Mouse (Mus musculus): ENCODE measurements at regions not wholly inside any gene's neighbourhood (a gene's known extent, or its start where the extent isn't known, plus 50 kb on each side); places are given as distances from the start of the nearest gene placed in this dataset.
A peak's percentile ranks its signal among the peaks of the same experiment; 100 is the strongest.

- no peak for ATAC-seq (ENCODE audit: low FRiP score, low TSS enrichment)
- Histone ChIP-seq H3K9me3 (ENCODE audit: control insufficient read depth, low read length) (peaks cover 4% of the 10 kb centered on the region; the same call in 1 of the 2 replicates), H3K4me1 (ENCODE audit: control insufficient read depth, insufficient read depth, low read length) (0 out of 2 replicates have a peak, but pooled peaks cover 1% of the 10 kb centered on the region), H3K9ac (ENCODE audit: low read depth, low read length) (no peak overlapping the region), H3K27ac (ENCODE audit: low read depth, low read length) (no peak overlapping the region), H3K36me3 (ENCODE audit: control insufficient read depth, insufficient read depth, low read length) (no peaks in the 10 kb centered on the region), H3K27me3 (ENCODE audit: control insufficient read depth, insufficient read depth, low read length) (no peaks in the 10 kb centered on the region), H3K4me2 (replicated peaks; ENCODE audit: low read depth, low read length) (no peak overlapping the region), H3K4me3 (ENCODE audit: low read length) (no peak overlapping the region)
- WGBS, result 86% methylated on average over 22 of the region's 22 CpGs
Observed at GRCm38 (mm10) chr2:169094011-169094754, 138.8 kb upstream of the Zfp64 start.

- ATAC-seq (ENCODE audit: low FRiP score, low TSS enrichment), result no peak
- 85% methylated on average over 3 of the region's 3 CpGs for WGBS
- Histone ChIP-seq H3K27ac (ENCODE audit: low read depth, low read length) (no peak overlapping the region), H3K9ac (ENCODE audit: low read depth, low read length) (no peak overlapping the region), H3K4me1 (ENCODE audit: control insufficient read depth, insufficient read depth, low read length) (0 out of 2 replicates have a peak, but pooled peaks cover 5% of the 10 kb centered on the region), H3K4me3 (ENCODE audit: low read length) (no peak overlapping the region), H3K27me3 (ENCODE audit: control insufficient read depth, insufficient read depth, low read length) (no peaks in the 10 kb centered on the region), H3K36me3 (ENCODE audit: control insufficient read depth, insufficient read depth, low read length) (no peaks in the 10 kb centered on the region), H3K9me3 (ENCODE audit: control insufficient read depth, low read length) (peaks cover 4% of the 10 kb centered on the region; the same call in 1 of the 2 replicates), H3K4me2 (replicated peaks; ENCODE audit: low read depth, low read length) (no peak overlapping the region)
Observed at GRCm38 (mm10) chr2:169090256-169090655, 134.9 kb upstream of the Zfp64 start.

- no peak overlapping the region for H3K4me2 ChIP-seq (replicated peaks; ENCODE audit: low read depth, low read length)
- no peaks in the 10 kb centered on the region for H3K27me3 ChIP-seq (ENCODE audit: control insufficient read depth, insufficient read depth, low read length)
- no peaks in the 10 kb centered on the region for H3K36me3 ChIP-seq (ENCODE audit: control insufficient read depth, insufficient read depth, low read length)
- 0 out of 2 replicates have a peak, but pooled peaks cover 5% of the 10 kb centered on the region for H3K4me1 ChIP-seq (ENCODE audit: control insufficient read depth, insufficient read depth, low read length)
- no peak for ATAC-seq (ENCODE audit: low FRiP score, low TSS enrichment)
- WGBS, result 71% methylated on average over 16 of the region's 16 CpGs
- no peak overlapping the region for H3K9ac ChIP-seq (ENCODE audit: low read depth, low read length)
- H3K27ac ChIP-seq (ENCODE audit: low read depth, low read length), result no peak overlapping the region
- H3K9me3 ChIP-seq (ENCODE audit: control insufficient read depth, low read length), result peaks cover 7% of the 10 kb centered on the region; the same call in 1 of the 2 replicates
- no peak overlapping the region for H3K4me3 ChIP-seq (ENCODE audit: low read length)
Observed at GRCm38 (mm10) chr2:169088870-169089484, 133.6 kb upstream of the Zfp64 start.

DNA sequence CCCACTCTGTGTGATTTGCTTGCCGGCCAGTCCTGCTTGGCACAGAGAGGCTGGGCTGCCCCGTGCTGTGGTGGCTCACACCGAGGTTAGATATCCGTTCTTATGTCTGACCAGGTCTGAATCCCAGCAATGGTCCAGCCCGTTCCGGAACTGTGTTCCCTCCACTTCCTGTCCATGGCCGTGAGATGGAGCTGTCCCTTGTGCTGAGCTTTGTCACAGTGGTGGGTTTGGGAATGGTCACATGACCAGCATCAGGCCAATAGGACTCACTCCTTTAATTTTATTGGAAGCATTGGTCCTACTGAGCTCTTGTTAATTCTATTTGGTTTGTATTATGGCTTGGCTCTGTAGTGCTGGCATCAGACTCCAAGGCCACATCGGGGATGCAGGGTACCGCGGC lies 132.9 kb upstream of the Zfp64 start:
- no peak for ATAC-seq (ENCODE audit: low FRiP score, low TSS enrichment)
- whole genome bisulfite sequencing, result 82% methylated on average over 10 of the region's 10 CpGs
- Histone ChIP-seq H3K27ac (ENCODE audit: low read depth, low read length) (no peak overlapping the region), H3K36me3 (ENCODE audit: control insufficient read depth, insufficient read depth, low read length) (no peaks in the 10 kb centered on the region), H3K4me2 (replicated peaks; ENCODE audit: low read depth, low read length) (no peak overlapping the region), H3K27me3 (ENCODE audit: control insufficient read depth, insufficient read depth, low read length) (no peaks in the 10 kb centered on the region), H3K9ac (ENCODE audit: low read depth, low read length) (no peak overlapping the region), H3K4me1 (ENCODE audit: control insufficient read depth, insufficient read depth, low read length) (0 out of 2 replicates have a peak, but pooled peaks cover 5% of the 10 kb centered on the region), H3K4me3 (ENCODE audit: low read length) (no peak overlapping the region), H3K9me3 (ENCODE audit: control insufficient read depth, low read length) (peaks cover 7% of the 10 kb centered on the region; the same call in 1 of the 2 replicates)

DNA sequence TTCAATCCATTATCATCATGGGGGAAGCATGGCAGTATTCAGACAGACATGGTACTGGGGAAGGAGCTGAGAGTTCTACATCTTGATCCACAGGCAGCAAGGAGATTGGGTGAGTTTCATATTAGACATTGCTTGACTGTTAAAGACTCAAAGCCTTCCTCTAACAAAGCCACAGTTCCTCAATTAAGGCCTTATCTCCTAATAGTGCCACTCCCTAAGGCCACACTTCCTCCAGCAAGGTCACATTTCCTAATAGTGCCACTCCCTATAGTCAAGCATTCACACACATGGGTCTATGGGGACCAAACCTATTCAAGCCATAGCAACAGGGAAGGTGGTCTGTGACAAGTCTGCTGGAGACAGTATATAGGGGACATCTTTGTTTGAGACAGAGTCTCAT lies 115.9 kb upstream of the Zfp64 start:
- H3K27me3 ChIP-seq (ENCODE audit: control insufficient read depth, insufficient read depth, low read length), result no peaks in the 10 kb centered on the region
- no peak overlapping the region for H3K9ac ChIP-seq (ENCODE audit: low read depth, low read length)
- no peaks in the 10 kb centered on the region for H3K36me3 ChIP-seq (ENCODE audit: control insufficient read depth, insufficient read depth, low read length)
- H3K9me3 ChIP-seq (ENCODE audit: control insufficient read depth, low read length), result peaks cover 5% of the 10 kb centered on the region; the same call in 1 of the 2 replicates
- no peak overlapping the region for H3K4me3 ChIP-seq (ENCODE audit: low read length)
- no peak overlapping the region for H3K27ac ChIP-seq (ENCODE audit: low read depth, low read length)
- H3K4me2 ChIP-seq (replicated peaks; ENCODE audit: low read depth, low read length), result no peak overlapping the region
- ATAC-seq (ENCODE audit: low FRiP score, low TSS enrichment), result no peak
- no peaks in the 10 kb centered on the region for H3K4me1 ChIP-seq (ENCODE audit: control insufficient read depth, insufficient read depth, low read length)

GRCm38 (mm10) chr2:169065166-169065698 lies 109.8 kb upstream of the Zfp64 start:
- Histone ChIP-seq H3K4me3 (ENCODE audit: low read length) (no peak overlapping the region), H3K9ac (ENCODE audit: low read depth, low read length) (no peak overlapping the region), H3K27me3 (ENCODE audit: control insufficient read depth, insufficient read depth, low read length) (no peaks in the 10 kb centered on the region), H3K9me3 (ENCODE audit: control insufficient read depth, low read length) (peaks cover 5% of the 10 kb centered on the region; the same call in 1 of the 2 replicates), H3K4me2 (replicated peaks; ENCODE audit: low read depth, low read length) (no peak overlapping the region), H3K27ac (ENCODE audit: low read depth, low read length) (no peak overlapping the region), H3K4me1 (ENCODE audit: control insufficient read depth, insufficient read depth, low read length) (no peaks in the 10 kb centered on the region), H3K36me3 (ENCODE audit: control insufficient read depth, insufficient read depth, low read length) (no peaks in the 10 kb centered on the region)
- no peak for ATAC-seq (ENCODE audit: low FRiP score, low TSS enrichment)
- WGBS, result 92% methylated on average over 16 of the region's 16 CpGs

DNA sequence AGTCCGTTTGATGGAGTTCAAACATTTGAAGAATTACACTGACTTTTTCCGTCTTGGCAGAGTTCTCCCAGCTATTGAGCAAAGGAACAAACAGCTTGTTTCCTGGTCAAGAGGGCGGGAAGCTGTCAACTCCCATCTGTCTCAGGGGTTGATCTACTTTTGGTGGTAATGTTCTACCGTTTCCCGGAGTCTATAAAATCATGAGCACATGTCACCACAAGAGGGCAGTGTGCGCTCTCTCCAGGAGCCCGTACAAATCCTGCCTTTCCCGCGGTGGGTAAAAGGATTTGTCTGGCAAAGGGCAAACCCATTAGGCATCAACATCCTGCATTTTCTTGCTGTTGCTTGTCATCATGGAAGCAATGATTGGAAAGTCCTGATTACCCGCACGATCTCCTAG lies 106.1 kb upstream of the Zfp64 start:
- Histone ChIP-seq H3K27ac (ENCODE audit: low read depth, low read length) (no peak overlapping the region; the same call in 1 of the 2 replicates), H3K4me3 (ENCODE audit: low read length) (no peak overlapping the region), H3K9me3 (ENCODE audit: control insufficient read depth, low read length) (0 out of 2 replicates have a peak, but pooled peaks cover 2% of the 10 kb centered on the region), H3K27me3 (ENCODE audit: control insufficient read depth, insufficient read depth, low read length) (no peaks in the 10 kb centered on the region), H3K4me2 (replicated peaks; ENCODE audit: low read depth, low read length) (no peak overlapping the region; the same call in 1 of the 2 replicates), H3K9ac (ENCODE audit: low read depth, low read length) (no peak overlapping the region), H3K36me3 (ENCODE audit: control insufficient read depth, insufficient read depth, low read length) (no peaks in the 10 kb centered on the region), H3K4me1 (ENCODE audit: control insufficient read depth, insufficient read depth, low read length) (no peaks in the 10 kb centered on the region)
- WGBS, result 6% methylated on average over 11 of the region's 11 CpGs
- 0 out of 2 replicates have a peak, but pooled peaks have one; percentile 68 for ATAC-seq (ENCODE audit: low FRiP score, low TSS enrichment)

GRCm38 (mm10) chr2:169060495-169060894 lies 105.1 kb upstream of the Zfp64 start:
- Histone ChIP-seq H3K36me3 (ENCODE audit: control insufficient read depth, insufficient read depth, low read length) (no peaks in the 10 kb centered on the region), H3K27ac (ENCODE audit: low read depth, low read length) (no peak overlapping the region), H3K4me3 (ENCODE audit: low read length) (no peak overlapping the region), H3K4me2 (replicated peaks; ENCODE audit: low read depth, low read length) (no peak overlapping the region), H3K9me3 (ENCODE audit: control insufficient read depth, low read length) (0 out of 2 replicates have a peak, but pooled peaks cover 2% of the 10 kb centered on the region), H3K27me3 (ENCODE audit: control insufficient read depth, insufficient read depth, low read length) (no peaks in the 10 kb centered on the region), H3K4me1 (ENCODE audit: control insufficient read depth, insufficient read depth, low read length) (no peaks in the 10 kb centered on the region), H3K9ac (ENCODE audit: low read depth, low read length) (no peak overlapping the region)
- WGBS, result 65% methylated on average over 13 of the region's 13 CpGs
- no peak for ATAC-seq (ENCODE audit: low FRiP score, low TSS enrichment)

DNA sequence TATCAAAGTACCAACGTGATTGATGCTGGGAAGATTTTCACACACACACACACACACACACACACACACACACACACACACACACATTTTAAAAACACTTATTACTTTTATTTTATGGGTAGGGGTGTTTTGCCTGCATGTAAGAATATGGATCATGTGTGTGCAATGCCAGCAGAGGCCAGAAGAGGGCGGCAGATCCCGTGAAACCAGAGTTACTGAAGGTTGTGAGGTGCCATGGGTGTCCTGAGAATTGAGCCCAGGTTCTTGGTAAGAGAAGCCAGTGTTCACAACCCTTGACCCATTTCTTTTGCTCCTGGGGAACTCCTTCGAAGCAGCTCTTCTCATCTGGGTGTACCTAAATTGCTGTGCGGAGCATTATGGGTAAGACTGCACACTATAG lies 102.4 kb upstream of the Zfp64 start:
- 75% methylated on average over 5 of the region's 5 CpGs for WGBS
- no peak overlapping the region for H3K27ac ChIP-seq (ENCODE audit: low read depth, low read length)
- no peaks in the 10 kb centered on the region for H3K4me1 ChIP-seq (ENCODE audit: control insufficient read depth, insufficient read depth, low read length)
- H3K9ac ChIP-seq (ENCODE audit: low read depth, low read length), result no peak overlapping the region
- ATAC-seq (ENCODE audit: low FRiP score, low TSS enrichment), result no peak
- no peak overlapping the region for H3K4me3 ChIP-seq (ENCODE audit: low read length)
- H3K9me3 ChIP-seq (ENCODE audit: control insufficient read depth, low read length), result 0 out of 2 replicates have a peak, but pooled peaks cover 5% of the 10 kb centered on the region
- H3K4me2 ChIP-seq (replicated peaks; ENCODE audit: low read depth, low read length), result no peak overlapping the region
- H3K27me3 ChIP-seq (ENCODE audit: control insufficient read depth, insufficient read depth, low read length), result no peaks in the 10 kb centered on the region
- H3K36me3 ChIP-seq (ENCODE audit: control insufficient read depth, insufficient read depth, low read length), result no peaks in the 10 kb centered on the region

Data from kidney, embryonic 14.5 days (tissue).